Mouse (Mus musculus): ENCODE measurements at regions not wholly inside any gene's neighbourhood (a gene's known extent, or its start where the extent isn't known, plus 50 kb on each side); places are given as distances from the start of the nearest gene placed in this dataset.
"Not testable (repeated sequence)": the region's sequence is repeated elsewhere in the genome, so short reads cannot be mapped to it uniquely, and the experiment has no call there.

DNA sequence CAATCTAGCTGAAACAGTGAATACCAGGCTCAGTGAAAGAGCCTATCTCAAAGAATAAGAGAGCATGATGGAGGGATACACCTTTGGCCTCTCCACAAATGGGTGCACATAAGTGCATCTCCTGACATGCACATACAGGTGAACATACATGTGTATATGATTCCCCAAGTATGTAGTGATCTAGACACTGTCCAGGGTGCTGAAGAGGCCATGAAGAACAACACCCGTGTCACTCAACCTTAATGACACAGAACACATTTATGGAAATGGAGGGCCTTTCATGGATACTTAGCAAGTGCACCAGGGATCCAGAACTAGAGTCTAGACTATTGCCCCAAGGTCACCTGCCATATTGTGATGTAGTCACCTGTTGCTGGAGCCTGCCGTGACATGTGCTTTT lies 56.9 kb downstream of the Spata19 start:
- DNase-seq = no peak

DNA sequence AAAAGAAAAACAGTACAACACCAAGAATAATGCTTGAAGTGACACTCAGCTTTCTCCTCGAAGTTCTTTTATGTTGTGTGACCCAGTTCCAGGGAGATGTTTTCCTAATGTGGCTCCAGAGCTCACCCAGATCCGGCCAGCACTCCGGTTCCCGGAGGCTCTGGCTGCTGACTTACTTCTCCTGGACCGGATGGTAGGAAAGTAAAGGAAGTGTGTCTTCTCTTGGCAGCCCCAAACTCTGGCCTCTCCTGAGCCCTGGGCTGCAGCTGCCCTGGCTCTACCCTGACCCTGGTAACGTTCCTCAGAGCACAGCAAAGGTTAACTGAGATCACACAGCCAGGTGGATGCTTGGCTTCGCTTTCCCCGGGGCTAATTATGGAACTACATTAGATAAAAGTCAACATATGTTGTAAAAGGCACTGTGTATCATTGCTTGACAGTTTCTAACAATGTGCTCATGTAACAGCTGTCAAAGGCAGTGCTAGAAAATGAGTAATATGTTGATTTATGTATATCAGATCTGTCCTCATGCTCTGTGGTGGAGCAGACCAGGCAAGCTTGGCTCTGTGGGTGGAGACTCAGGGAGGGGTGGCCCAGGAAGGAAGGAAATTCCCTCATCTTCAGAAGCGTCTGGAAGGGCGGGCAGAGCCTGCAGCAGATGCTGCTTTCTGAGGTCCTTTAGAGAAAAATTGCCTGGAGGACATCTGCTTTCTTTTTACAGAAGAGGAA lies 57.5 kb downstream of the Spata19 start:
- DNase-seq = no peak

DNA sequence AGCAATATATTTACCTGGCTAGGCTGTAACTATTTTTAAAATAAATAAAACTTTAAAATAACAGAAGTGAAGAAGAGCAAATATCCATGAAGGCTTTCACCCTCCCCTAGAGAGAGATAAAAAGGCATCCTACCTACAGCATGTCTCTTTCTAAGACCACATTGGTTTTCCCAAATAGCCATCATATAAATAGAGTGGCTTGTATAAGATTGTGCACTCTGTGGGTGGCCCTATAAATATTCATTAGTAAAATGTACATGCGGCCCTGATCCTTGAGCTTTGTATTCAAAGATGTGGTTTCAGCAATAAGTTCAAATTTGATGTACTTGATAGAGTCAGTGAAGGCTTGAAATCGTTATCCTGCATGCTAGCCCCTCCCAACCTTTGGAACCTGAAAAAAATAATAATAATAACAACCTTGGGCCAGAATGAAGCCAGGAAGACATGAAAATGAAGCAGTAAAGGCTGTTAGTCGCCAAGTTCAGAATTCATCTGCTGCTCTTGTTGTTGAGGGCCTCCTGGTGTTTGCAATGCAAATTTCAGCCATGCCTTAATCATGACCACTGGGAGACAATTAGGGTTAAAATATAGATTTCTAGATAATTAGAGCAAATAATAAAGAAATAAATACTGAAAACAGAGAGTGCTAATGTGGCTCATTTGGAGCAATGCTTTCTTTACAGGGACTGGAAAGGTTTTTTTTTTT lies 61.9 kb downstream of the Spata19 start:
- no peak for DNase-seq

DNA sequence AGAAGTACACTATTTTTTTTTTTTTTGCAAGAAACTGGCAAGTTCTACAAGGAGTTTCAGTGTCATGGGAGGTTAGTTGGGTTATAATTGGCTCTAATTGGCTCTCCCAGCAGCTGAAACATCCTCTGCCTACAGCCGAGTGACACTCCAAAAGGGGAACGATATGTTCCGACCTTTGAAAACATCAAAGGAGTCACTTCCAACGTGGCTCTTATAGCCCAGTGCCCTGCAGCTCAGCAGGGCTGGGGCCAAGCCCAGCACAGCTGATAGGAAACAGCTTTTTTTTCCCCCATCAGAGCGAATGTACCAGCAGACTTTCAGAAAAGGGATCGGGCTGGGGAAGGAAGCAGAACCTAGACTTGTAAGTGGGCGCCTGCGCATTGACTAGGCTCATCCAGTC lies 64.4 kb downstream of the Spata19 start:
- DNase-seq = no peak

DNA sequence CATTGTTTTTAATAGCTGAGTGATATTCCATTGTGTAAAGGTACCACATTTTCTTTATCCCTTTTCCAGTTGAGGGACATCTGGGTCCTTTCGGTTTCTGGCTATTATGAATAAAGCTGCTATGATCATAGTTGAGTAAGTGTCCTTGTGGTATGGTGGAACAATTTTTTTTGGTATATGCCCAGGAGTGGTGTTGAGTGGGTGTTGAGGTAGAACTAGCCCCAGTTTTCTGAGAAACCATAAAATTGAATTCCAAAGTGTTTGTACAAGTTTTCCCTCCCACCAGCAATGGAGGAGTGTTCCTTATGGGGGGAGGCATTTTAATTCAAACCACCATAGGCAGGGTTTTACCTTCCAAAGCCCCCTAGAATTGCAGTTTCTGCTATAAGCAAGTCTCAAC lies 67.4 kb downstream of the Spata19 start:
- DNase-seq = no peak

DNA sequence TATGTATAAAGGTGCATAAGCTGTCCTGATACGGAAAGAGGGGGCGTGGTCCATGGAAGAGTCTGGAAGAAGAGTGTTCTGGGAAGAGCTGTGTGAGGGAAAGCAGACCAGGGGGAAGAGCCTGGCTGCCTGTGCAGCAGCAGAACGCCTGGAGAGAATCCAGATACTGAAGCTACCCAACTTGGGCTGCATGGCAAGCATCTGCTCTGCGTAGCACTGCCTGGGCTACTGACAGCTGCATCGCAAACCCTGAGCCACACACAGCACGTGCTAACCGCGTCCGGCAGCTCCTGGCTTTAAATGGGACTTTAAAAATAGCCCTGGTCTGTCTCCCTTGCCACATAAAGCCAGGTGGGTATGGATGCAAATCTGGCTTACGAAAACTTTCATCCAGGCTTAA lies 78.9 kb downstream of the Spata19 start:
- DNase-seq = no peak

DNA sequence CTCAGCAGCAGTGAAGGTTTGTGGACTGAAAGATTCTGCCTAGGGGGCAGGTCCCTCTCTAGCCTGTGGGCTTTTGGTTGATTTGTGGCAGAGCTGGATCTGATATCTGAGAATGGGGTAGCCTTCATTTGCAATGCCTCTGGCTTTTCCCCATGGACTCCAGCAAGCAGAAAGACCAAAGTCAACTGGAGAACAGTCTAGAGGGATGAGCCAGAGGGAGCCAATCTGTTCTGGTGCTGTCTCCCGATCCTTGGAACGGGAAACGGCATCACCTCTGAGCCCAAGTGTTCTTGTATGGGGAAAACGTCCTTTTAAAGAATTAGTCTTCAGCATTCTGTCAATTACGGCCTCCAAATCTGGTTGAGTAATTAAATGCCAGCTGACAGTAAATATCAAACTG lies 80.0 kb downstream of the Spata19 start:
- no peak for DNase-seq

DNA sequence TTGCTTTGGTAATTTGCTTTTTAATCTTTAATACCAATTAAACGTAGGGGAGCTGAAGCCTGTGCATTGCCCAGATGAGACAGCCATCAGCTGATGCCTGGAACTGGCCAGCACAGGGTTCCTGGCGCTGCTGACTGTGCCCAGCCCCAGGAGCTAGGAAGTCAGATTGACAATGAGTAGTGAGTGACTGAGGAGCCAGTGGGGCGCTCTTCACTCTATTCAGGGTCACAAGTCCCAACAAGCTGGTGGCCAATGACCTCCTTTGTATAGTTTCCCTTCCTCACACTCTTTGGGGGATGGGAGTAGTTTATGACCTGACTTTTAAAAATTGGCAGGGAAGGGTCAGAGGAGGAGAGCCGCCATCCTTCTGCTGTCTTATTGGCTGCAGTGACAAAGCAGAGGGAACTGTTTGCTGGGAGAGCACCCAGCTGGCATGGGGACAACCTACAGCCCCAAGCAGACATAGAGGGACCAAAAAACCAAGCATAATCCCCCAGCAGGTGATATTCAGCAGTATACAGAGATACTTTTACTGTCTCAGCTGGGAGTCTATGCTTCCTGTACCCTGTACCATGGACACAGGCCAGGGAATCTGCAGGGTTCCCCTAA lies 80.6 kb downstream of the Spata19 start:
- DNase-seq = peak; percentile 40

DNA sequence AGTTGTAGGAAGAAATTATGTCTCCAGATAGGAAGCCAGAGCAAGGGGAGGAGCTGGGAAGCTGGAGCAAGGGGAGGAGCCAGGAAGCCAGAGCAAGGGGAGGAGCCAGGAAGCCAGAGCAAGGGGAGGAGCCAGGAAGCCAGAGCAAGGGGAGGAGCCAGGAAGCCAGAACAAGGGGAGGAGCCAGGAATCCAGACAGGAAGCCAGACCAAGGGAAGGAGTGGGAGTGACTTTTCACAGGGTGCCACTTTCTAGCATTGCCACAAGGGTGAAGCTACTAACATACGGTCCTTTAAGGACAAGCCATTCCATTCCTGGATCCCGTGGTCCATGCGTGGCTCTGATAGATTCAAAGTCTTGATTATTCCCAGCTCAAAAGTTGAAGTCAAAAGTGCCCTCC lies 81.7 kb downstream of the Spata19 start:
- DNase-seq = no peak

DNA sequence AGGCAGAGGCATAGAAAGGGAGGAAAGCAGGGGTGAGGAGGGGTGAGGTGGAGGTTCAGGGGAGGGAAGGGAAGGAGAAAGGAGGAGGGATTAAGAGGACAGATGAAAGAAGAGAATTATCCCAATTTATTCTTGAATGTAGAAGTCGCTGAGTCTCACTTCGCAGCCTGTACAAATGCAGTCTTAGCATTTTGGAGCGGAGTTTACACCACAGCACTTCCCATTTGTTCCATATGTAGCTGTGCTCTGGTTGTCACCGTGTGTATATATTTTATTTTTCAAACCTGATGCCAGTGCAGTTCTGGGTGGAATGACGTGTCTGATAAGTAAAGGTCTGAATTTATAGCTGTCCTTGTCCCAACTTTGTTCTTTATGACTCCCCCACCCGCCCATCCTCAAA lies 105.2 kb downstream of the Spata19 start:
- no peak for DNase-seq

DNA sequence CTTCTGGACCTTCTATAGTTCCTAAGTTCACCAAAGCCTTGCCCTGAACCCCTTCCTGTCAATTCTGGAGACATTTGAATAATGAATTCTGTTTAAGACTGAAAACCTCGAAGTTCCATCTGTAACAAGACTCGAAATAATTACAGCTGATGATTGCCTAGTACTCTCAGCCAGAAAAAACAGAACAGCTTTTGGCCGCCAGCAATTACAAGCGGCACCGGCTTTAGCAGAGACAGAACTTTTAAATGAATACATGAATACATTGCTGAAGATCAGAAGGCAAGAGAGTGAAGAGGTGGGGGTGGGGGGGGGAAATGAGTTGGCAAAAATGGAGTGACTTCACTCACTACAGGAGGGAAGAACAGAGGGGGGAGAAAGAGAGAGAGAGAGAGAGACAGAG lies 112.6 kb downstream of the Spata19 start:
- DNase-seq = no peak

DNA sequence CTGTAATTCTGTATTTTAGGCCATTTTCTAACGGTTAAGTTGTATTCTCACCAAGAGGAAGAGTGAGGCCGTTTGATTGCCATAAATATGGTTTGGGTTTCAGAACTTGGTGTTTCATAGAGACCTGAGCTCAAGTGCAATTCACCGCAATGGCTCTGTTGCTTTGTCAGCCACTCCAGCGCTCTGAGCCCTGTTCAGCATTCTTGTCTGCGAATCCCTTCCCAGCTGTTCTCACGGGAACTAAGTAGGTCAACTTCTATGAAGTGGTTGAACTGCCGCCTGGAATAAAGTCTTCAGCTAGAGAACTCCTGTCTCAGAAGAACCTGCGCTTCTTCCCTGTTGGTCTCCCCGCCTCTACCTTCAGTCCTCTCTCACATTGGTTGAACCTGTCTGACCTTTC lies 113.1 kb downstream of the Spata19 start:
- DNase-seq = no peak

DNA sequence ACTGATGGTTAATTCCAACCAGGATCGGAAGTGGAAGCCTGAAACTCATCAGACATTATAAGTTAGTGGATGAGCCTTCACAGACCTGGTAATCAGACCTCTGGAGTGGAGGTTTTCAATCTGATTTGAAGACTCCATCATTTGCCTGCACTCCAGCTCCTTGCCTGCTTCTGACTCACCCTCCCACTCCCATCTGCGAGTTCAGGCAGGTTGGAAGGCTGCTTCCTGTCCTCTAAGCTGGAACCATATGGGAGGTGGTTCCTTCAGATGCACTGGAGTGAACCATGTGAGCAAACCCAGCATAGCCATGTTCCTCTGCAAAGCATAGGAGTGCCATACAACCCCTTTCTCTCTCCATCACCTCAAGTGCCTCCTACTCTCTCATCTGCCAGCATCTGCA lies 114.6 kb downstream of the Spata19 start:
- DNase-seq = no peak

DNA sequence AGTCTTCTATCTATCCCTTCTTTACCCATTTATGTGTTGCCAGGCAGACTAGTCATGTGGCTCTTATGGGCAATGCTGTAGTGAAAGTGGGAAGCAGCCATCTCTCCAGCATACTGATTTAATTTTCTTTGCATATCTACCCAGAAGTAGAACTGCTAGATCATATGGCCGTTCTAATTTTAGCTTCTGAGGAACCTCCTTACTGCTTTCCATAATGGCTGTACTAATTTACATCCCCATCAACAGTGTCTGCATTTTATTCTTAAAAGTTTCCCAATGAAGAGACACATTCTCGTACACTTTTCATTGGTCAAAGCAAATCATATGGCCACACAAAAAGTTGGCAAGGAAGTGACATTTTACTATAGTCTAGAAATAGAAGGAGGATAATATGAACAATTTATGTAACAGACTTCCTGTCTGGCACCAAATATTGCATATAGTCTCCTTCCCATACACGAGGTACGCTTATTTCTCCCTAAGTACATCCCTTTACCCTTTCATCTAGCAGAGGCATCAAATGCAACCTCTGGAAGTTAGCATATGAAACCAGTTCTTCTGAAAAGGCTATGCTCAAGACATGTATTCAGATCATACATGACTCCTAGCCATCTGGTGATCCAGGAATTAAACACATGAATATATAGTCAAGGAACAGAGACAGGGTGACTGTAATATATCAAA lies 119.0 kb downstream of the Spata19 start:
- DNase-seq = no peak

DNA sequence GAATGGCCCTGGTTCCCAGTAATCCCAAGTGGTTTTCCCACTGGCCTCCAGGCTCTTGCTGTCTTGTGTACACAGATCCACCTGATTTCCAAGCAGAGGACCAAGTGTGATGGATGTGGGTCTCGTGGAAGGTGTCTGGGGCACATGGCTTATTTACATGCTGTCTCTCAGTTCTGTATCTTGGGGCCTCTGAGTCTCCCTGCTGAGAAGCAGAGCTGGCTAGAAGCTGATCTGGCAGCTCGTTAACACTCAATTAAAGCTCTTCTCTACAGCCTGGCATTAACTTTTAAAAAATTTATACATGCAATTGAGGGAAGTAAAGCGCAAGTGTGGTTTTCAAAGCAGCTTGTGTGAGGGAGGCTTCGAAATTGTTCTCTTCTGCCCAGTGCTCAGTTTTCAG lies 121.4 kb downstream of the Spata19 start:
- no peak for DNase-seq

DNA sequence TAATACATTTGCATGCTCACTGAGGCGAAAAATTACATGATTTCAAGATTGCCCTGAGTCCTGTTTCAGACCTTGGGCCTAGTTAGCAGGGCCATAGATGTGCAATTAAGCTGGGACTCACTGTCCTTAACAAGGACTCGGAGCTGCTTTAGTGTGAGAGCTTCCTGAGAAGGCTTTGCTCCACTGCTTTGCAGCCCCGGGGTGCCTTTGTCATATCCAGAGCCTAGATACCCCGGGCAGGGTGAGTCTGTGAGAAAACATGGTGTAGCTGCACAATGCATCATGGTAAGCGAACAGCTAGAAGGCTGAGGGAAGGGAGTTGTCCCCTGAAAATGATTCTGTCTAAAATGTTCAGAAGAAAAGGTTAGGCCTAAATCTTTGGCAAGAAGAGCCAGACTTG lies 123.1 kb downstream of the Spata19 start:
- DNase-seq = no peak

DNA sequence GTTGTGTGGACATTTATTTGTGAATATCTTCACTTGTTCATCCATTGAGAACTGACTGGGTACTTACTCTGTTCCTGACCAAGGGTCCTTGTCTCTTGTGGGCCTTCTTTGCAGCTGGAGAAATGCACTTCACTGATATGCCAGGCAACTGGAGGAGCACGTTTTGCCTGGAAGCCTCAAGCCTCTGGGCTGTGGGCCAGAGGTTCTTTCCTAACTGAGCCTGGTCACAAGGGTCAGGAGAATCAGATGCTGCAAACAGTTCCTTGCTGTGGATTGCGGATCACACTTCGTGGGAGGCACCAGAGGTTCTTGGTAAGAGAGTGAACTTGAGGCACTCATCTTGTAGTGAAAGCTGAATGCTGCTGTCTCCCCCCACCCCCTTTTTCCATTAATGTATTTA lies 124.6 kb downstream of the Spata19 start:
- DNase-seq = no peak

DNA sequence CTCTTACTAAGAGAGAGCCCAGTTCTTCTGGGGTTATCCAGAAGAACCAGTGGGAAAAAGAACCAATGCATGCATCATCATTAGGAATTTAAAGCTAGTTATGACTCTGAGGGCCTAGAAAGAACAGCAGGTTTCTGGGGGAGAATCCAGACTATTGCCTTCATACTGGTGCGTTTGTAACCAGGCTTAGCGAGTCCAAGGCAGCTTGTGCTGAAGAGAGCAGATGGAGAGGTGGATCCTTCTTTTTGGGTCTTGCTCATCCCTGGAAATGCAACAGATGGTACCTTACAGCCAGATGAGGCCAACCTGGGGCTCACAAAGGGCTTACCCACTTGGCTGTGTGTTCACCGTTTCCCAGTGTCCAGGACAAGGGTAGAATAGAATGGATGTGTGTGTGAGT lies 130.1 kb downstream of the Spata19 start:
- DNase-seq = no peak

DNA sequence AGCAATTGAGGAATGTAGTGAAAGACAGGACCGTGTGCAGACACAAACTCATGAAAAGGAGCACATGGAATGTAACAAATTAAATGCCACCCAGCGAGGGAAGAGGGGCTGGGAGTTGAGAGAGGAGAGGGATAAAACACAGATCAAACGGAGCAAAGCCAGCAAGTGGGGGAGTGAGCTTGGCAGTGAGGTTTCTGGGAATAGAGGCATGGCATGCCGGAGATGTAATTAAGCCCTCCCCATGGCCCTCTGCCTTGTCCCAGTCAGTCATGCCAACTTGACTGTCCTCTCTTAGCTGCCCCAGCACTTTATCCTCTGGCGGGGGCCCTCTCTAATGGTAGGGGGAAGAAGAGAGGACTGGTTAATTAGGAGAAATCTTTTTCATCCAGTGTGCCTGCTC lies 141.9 kb downstream of the Spata19 start:
- DNase-seq = no peak

DNA sequence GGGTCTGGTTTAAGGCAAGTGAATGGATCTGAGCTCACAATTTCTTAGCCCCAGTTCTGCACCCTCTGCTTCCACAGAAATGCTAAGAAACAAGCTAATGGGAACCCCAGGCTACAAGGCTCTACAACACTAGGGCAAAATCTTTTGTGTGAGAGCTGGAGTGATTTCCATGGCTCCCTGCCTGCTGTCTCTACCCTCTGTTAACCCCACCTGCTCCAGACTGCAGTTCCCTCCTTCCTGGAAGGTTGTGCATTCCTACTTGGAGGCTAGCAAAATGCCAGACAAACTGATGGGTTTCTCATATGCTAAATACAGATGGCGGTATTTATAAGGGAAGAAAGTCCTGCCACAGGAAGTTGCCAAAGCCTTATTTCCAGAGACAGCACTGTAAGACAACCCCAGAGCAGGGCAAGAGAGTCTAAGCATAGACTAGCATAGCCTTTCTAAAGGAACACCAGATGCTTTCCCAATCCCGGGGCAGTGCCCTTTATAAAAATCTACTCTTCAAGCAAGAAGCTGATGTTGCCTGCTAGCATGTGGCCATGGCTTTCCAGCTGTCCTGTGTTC lies 145.1 kb downstream of the Spata19 start:
- no peak for DNase-seq

DNA sequence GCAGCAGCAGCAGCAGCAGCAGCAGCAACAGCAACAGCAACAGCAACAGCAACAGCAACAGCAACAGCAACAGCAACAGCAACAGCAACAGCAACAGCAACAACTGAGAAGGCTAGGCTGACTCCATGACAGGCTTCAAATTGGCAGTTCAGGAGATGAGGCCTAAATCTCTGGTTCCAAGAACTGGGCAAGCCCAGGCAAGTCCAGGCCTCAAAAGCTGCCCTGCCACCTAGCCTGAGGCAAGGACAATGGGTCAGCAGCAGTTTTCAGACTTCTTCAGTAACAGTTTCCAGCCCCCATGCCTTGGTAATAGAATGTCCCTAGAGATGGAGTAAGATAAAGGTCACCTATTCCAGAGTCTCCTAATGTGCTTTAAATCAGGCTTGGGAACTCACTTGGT lies 158.1 kb downstream of the Spata19 start:
- DNase-seq = not testable (repeated sequence)

DNA sequence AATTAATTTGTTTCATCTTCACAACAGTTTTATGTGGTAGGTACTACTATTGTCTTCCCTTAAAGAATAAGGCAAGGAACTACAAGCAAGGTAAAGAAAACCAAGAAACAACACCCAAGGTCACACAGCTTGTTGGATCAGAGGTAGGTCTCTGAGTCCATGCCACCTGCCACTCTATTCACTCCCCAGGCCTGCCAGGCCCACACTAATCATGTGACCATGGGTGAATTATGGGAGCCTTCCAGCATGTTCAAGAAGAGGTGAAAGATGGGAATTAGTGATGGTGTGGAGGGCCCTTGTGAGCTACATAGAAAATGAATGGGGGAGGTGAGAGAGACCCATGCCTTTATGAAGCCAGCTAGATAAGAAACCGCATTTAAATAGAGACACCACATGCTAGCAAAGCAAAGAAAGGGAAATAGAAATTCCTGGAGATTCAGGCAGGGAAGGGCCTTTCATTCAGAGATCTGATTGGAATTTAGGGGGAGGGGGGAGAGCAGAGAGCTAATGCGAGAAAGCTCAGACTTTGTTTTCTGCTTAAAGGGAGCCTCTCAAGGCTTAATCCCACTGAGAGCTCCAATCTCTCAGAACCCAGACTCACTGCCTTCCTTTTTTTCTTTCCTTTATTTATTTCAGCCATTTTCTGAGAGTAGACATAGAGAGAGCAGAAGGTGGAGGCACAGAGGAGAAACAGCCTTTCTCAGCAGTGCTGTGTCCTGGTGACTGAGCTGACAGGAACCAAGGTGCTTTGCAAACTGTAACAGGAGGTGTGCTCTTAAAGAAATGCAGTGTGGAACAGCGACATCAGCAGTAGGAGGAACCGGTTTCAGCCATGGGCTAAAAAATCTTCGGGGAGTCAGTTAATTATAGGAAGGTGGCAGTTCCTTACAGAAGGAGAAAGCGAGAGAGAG lies 160.0 kb downstream of the Spata19 start:
- DNase-seq = no peak
